Mouse (Mus musculus) cerebellum, postnatal 4 days (tissue): ENCODE measurements at regions not wholly inside any gene's neighbourhood (a gene's known extent, or its start where the extent isn't known, plus 50 kb on each side); places are given as distances from the start of the nearest gene placed in this dataset.

Experiments used
- DNase-seq, 2 experiments: peaks; one replicate each; pipeline ENCODE4 v3.0.0; 2022; ENCODE audit warnings: low spot score in 2 of 2, mixed read lengths in 1 of 2

DNA sequence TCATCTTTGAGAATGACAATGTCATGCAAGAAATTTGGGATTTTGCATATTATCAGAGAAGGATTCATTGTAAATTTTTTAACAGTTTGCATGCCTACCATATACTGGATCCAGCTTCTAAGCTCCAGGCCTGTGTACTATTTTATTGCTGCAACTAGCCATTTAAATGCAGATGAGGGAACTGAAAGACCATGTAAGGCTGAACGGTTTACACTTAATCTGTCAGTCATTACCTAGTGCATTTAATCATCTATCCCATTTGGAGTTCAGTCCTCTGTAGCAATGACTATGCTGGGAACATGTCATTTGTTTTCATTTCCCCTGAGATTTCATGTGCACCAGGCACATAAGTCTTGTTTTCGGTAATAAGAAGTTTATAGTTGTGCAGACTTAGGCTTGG, 631.8 kb upstream of the Gm21961 start:
- DNase-seq = no peak

GRCm38 (mm10) chr15:65639484-65639883, 624.8 kb upstream of the Gm21961 start:
- no peak for DNase-seq

DNA sequence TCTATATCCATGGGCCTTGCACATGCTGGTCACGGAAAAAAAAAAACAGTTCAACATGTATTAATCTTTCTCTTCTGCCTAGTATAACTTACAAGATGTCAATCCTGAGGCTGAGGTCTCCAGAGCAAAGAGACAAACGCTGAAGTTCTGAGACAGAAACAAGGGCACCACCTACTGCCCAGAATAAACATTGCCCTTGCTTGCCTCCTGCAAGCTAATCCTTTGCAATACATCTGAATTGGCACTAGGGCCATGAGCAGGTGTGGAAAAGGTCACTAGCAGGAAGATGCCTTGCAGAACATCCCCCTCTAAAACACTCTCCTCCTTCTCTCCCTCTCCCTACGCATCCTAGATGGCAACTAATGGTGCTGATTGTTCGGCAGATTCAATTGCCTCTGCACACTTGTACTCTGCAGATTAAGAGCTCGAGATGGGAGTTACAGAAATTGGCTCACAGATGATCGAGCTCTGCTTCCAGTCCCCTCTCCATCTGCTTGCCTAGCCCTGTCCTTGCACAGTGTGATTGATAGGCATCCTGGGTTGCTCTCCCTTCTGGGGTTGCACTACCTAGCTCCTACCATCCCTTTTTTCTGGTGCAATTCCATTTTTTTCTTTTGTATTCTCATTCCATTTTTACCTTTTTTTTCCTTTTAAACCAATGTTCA, 622.9 kb upstream of the Gm21961 start:
- DNase-seq = peak; percentile 39 to 78

DNA sequence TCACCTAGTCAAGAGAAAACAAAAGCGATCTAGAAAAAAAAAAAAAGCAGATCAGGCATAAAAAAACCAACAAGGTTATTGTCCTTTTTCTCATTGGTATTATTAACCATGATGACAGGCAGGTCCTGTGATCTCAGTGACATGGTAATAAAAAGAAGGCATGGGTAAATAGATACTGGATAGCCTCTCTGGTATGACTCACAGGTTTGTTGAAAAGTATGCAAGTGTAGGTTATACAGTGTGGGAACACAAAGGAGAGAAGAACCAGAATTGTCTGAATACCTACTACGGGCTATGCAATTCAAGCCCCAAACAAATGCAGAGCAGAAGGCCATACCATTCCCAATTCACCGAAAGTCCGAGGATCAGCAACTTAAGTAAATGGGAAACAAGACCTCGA, 617.7 kb upstream of the Gm21961 start:
- DNase-seq = no peak

- DNase-seq = no peak
Measured at GRCm38 (mm10) chr15:65630476-65630875, 615.8 kb upstream of the Gm21961 start.

GRCm38 (mm10) chr15:65592718-65593477, 578.2 kb upstream of the Gm21961 start:
- DNase-seq = peak; percentile 8 to 19

- peak; percentile 20 to 37 for DNase-seq
Measured at GRCm38 (mm10) chr15:65585566-65585965, 570.9 kb upstream of the Gm21961 start.

DNA sequence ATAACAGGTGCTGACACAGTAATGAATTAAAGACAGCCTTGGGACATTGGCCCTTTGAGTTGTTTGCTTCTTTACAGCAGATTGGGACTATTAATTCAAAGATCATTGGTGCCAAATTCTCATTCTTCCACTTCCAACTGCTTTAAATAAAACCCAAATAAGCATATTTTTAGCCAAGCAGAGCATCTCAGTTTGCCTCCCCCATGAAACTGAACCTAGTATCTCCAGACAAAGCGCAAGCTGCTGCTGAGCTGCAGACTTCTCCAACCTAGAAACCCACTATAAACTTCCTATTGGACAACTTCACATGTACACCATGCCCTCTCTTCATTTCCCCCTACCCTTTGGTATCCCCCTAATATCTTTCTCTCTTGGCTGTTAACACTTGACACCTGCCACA, 564.6 kb upstream of the Gm21961 start:
- DNase-seq = no peak

GRCm38 (mm10) chr15:65567931-65568330, 553.2 kb upstream of the Gm21961 start:
- DNase-seq = no peak

GRCm38 (mm10) chr15:65557846-65558835, 543.4 kb upstream of the Gm21961 start:
- DNase-seq = no peak

DNA sequence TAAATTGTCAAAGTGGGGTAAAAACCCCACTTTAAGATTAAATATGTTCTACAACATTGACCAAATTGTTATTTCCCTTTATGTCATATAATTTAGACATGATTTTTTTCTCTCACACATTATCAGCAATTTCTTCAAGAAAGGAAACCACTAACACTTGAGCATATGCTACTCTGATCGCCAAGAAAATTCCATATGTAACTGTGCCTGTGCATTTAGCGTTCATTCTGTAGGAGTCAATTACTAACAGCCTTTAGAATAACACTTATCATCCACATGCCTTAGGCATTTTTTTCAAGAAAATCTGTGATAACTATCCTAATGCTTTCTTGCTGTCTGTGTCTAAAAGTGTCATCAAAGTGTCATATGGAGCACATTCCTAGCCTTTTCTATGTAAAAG, 534.3 kb upstream of the Gm21961 start:
- no peak for DNase-seq

DNA sequence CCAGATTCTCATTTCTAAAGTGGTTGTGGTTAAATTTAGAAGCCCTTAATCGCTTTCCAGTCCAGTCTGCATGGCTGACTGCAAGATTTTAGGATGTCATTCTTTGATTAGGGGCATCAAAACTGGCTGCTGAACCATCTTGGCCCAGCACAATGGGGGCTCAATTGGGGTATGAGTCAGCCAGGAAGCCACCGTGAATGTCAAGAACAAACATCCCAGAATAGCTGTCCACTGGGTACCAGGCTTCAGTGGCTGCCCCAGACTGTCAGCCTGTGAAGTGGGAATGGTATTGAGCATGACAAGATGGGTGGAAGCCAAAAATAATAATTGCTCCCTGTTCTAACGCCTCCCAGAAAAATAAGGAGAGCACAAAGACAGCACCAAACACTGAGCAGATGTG, 520.9 kb upstream of the Gm21961 start:
- DNase-seq = no peak

DNA sequence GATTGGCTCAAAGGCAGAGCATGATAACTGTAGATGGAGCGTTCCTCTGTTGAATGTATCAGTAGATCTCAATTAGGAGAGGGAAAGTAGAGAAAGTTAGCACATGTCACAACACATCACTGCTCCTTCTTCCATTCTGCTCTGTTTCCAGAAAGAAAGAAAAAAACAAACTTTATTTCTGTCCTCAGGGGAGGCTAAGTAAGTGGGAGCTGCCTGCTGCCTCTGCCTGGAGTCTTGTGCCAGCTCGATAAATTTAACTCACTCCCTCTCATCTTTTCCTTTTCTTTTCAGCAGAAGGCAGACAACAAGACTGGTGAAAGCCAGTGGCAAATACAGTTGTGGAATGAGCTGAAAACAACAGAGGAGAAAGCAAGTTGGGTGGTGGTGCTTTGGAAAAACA, 517.5 kb upstream of the Gm21961 start:
- DNase-seq = no peak

- DNase-seq = no peak
Measured at GRCm38 (mm10) chr15:65502656-65503055, 488.0 kb upstream of the Gm21961 start.

DNA sequence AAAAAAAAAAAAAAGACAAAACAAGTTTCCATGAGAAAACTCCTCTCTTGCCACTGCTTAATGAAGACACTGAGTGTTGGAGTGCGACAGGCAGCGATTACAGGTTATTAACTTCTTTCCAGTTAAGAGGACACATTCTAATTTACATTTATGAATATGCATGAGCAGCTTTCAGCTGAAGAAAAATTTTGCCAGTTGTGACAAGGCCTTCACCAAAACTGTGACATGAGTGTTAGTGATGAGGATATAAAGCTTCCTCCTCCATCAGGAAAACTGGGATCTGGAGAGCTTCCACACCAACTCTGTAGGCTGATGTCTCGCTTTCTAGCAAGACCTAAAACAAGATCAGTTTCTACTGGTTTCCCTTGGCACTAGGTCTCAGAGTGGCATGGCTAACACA, 464.2 kb upstream of the Gm21961 start:
- no peak for DNase-seq

GRCm38 (mm10) chr15:65455203-65455816, 440.6 kb upstream of the Gm21961 start:
- no peak for DNase-seq

GRCm38 (mm10) chr15:65452258-65453028, 437.7 kb upstream of the Gm21961 start:
- DNase-seq = peak; percentile 24 to 69

GRCm38 (mm10) chr15:65419736-65420135, 405.0 kb upstream of the Gm21961 start:
- DNase-seq = no peak
